Mouse (Mus musculus) liver, adult 2 months (tissue): ENCODE data around the gene Nbea.

Experiments used
- CTCF ChIP-seq: fragments of 200-500 bp; IDR thresholded peaks from 2 replicates; pipeline ENCODE4 v1.5.1; 2011; ENCODE audit warnings: low read depth, low read length, control low read depth
- POLR2A ChIP-seq: fragments of 200-500 bp; IDR thresholded peaks from 2 replicates; pipeline ENCODE4 v1.6.1; 2011; ENCODE audit warnings: low read length, control low read depth; ENCODE audit not compliant: insufficient read depth; ENCODE audit errors: extremely low read depth

GRCm38 (mm10) chr3:55750445-55751065 lies 432.9 kb downstream of the Nbea start:
- TF ChIP-seq CTCF (no peak), POLR2A (no peak)
